Mouse (Mus musculus) intestine, embryonic 14.5 days (tissue): Measurements from ENCODE around the gene Reln. TPM values are rescaled to one million over a fixed set of nuclear protein-coding genes. Genes with fewer than 3 reads are reported as not detected.

ENCODE experiments used
- ATAC-seq: fragments of 200-750 bp; cut with Nextera tagmentation; replicated peaks from 2 replicates; pipeline ENCODE4 v1.8.0; 2017; ENCODE audit warnings: low read depth, moderate number of reproducible peaks, moderate TSS enrichment, moderate library complexity; ENCODE audit not compliant: low FRiP score, low TSS enrichment
- DNase-seq: peaks from one replicate; pipeline ENCODE4 v3.0.0-alpha.2; 2018; ENCODE audit warnings: low spot score
- H3K27ac ChIP-seq: fragments of 300-500 bp; sonication (generic); 2 replicates; pipeline ENCODE4 v1.5.1; 2014; ENCODE audit warnings: low read depth, mild to moderate bottlenecking, control low read depth
- H3K27me3 ChIP-seq: fragments of 300-500 bp; sonication (generic); replicated peaks from 2 replicates; pipeline ENCODE4 v1.6.1; 2014; ENCODE audit warnings: low read length, control low read depth; ENCODE audit not compliant: control insufficient read depth, insufficient read depth
- H3K36me3 ChIP-seq: fragments of 300-500 bp; sonication (generic); 2 replicates; pipeline ENCODE4 v1.6.1; 2014; ENCODE audit warnings: low read length, control low read depth; ENCODE audit not compliant: control insufficient read depth, insufficient read depth
- H3K4me1 ChIP-seq: fragments of 300-500 bp; sonication (generic); replicated peaks from 2 replicates; pipeline ENCODE4 v1.6.1; 2014; ENCODE audit warnings: low read length, control low read depth, mixed read lengths; ENCODE audit not compliant: control insufficient read depth, insufficient read depth
- H3K4me2 ChIP-seq: fragments of 300-500 bp; sonication (generic); 2 replicates; pipeline ENCODE4 v1.6.1; 2014; ENCODE audit warnings: low read length
- H3K4me3 ChIP-seq: fragments of 300-500 bp; sonication (generic); 2 replicates; pipeline ENCODE4 v1.5.1; 2014; ENCODE audit warnings: low read depth, low read length, control low read depth, mixed read lengths
- H3K9ac ChIP-seq: fragments of 300-500 bp; sonication (generic); 2 replicates; pipeline ENCODE4 v1.6.1; 2014; ENCODE audit warnings: mild to moderate bottlenecking, low read length
- H3K9me3 ChIP-seq: fragments of 300-500 bp; sonication (generic); 2 replicates; pipeline ENCODE4 v1.6.1; 2016; ENCODE audit warnings: low read length, control low read depth; ENCODE audit not compliant: control insufficient read depth
- WGBS: fragments of 180-500 bp; shearing (Covaris S2); extraction: QIAGEN DNeasy Blood & Tissue Kit; methylation state at CpG from one replicate; pipeline ENCODE4 v1.1.7; 2014; 5-methylcytosine and 5-hydroxymethylcytosine counted together
- polyA plus RNA-seq: library from polyadenylated mRNA; unstranded; fragments of >200 nt; fragmentation: Nextera tagmentation; extraction: Ambion mirVana; gene quantifications from 2 replicates; pipeline ENCODE4 v1.2.1, GENCODE M21; 2014

The Reln gene
- polyA plus RNA-seq, 1 experiment from 2014 or later = 3.7 TPM

GRCm38 (mm10) chr5:22241560-22241959, 102.9 kb downstream of the Reln start:
- ATAC-seq = no peak
- no peaks in the 10 kb centered on the region for H3K36me3 ChIP-seq
- H3K4me3 ChIP-seq = no peak overlapping the region
- H3K4me1 ChIP-seq = no peaks in the 10 kb centered on the region
- no peak overlapping the region for H3K27ac ChIP-seq
- WGBS = 67% methylated on average over 4 of the region's 4 CpGs
- no peak overlapping the region for H3K9ac ChIP-seq
- DNase-seq = no peak
- no peaks in the 10 kb centered on the region for H3K9me3 ChIP-seq
- H3K27me3 ChIP-seq = no peaks in the 10 kb centered on the region
- H3K4me2 ChIP-seq = no peak overlapping the region

DNA sequence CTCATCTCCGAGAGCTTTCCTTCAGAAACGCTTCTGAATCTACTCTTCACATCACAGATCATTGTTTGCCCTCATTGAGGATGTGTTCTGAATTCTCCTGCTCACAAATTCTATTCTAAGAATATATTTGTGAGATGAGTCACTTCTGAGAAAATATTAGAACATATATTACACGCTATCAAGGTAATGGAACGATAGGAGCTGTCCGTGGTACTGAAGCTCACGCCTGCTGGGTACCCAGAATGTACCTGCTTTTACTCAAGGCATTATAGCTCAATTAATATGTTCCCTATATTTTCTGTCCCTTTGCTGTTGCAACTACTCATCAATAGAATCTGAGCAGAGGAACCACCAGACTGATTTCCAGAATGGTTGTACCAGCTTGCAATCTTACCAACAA, 107.7 kb downstream of the Reln start:
- no peak overlapping the region for H3K4me3 ChIP-seq
- ATAC-seq = no peak
- H3K9me3 ChIP-seq = no peaks in the 10 kb centered on the region
- peak; percentile 69 for DNase-seq
- 49% methylated on average over 6 of the region's 6 CpGs for WGBS
- no peak overlapping the region for H3K27ac ChIP-seq
- H3K27me3 ChIP-seq = no peaks in the 10 kb centered on the region
- H3K9ac ChIP-seq = no peak overlapping the region
- no peaks in the 10 kb centered on the region for H3K36me3 ChIP-seq
- no peak overlapping the region for H3K4me2 ChIP-seq
- no peaks in the 10 kb centered on the region for H3K4me1 ChIP-seq

GRCm38 (mm10) chr5:22224515-22224914, 120.0 kb downstream of the Reln start:
- Histone ChIP-seq H3K36me3 (no peaks in the 10 kb centered on the region), H3K27ac (no peak overlapping the region), H3K4me2 (no peak overlapping the region), H3K27me3 (no peaks in the 10 kb centered on the region), H3K9me3 (no peaks in the 10 kb centered on the region), H3K9ac (no peak overlapping the region), H3K4me1 (no peaks in the 10 kb centered on the region), H3K4me3 (no peak overlapping the region)
- WGBS = 59% methylated on average over 4 of the region's 4 CpGs
- no peak for ATAC-seq
- no peak for DNase-seq

GRCm38 (mm10) chr5:22223940-22224339, 120.6 kb downstream of the Reln start:
- Histone ChIP-seq H3K9ac (no peak overlapping the region), H3K27ac (no peak overlapping the region), H3K4me1 (no peaks in the 10 kb centered on the region), H3K4me2 (no peak overlapping the region), H3K4me3 (no peak overlapping the region), H3K27me3 (no peaks in the 10 kb centered on the region), H3K9me3 (no peaks in the 10 kb centered on the region), H3K36me3 (no peaks in the 10 kb centered on the region)
- WGBS = 65% methylated on average over 2 of the region's 2 CpGs
- DNase-seq (no peak), ATAC-seq (no peak)

- no peak for ATAC-seq
- Histone ChIP-seq H3K9ac (no peak overlapping the region), H3K27me3 (no peaks in the 10 kb centered on the region), H3K27ac (no peak overlapping the region), H3K36me3 (no peaks in the 10 kb centered on the region), H3K4me1 (no peaks in the 10 kb centered on the region), H3K4me2 (no peak overlapping the region), H3K9me3 (no peaks in the 10 kb centered on the region), H3K4me3 (no peak overlapping the region)
- no peak for DNase-seq
- 75% methylated on average over 8 of the region's 8 CpGs for WGBS
Observed at GRCm38 (mm10) chr5:22208311-22209021, 136.0 kb downstream of the Reln start.

DNA sequence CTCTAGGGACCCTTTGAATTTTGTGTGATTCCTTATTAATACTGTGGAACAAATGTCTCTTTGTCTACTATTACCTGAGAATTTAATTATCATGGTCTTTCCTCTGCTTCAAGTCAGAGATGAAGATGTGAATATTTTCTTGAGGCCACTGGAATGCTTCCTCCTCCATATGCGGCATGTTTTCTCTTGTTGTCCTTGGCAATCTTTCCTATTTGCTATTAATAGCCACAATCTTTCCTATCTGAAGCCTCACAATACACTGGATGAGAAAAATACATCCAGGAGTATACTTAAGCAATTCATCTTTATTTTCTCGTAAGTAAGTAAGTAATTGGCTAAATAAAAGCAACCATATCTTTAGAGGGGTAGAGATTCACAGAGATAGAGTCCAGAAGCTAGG, 146.6 kb downstream of the Reln start:
- Histone ChIP-seq H3K4me3 (no peak overlapping the region), H3K4me2 (no peak overlapping the region), H3K4me1 (no peaks in the 10 kb centered on the region), H3K36me3 (no peaks in the 10 kb centered on the region), H3K27me3 (no peaks in the 10 kb centered on the region), H3K9ac (no peak overlapping the region), H3K9me3 (no peaks in the 10 kb centered on the region), H3K27ac (no peak overlapping the region)
- ATAC-seq (no peak), DNase-seq (no peak)
- 75% methylated on average over 2 of the region's 2 CpGs for WGBS

- Histone ChIP-seq H3K9ac (no peak overlapping the region), H3K4me3 (no peak overlapping the region), H3K4me2 (no peak overlapping the region), H3K4me1 (no peaks in the 10 kb centered on the region), H3K36me3 (no peaks in the 10 kb centered on the region), H3K27me3 (no peaks in the 10 kb centered on the region), H3K9me3 (no peaks in the 10 kb centered on the region), H3K27ac (no peak overlapping the region)
- ATAC-seq (no peak), DNase-seq (no peak)
- WGBS = 73% methylated on average over 2 of the region's 2 CpGs
Observed at GRCm38 (mm10) chr5:22196891-22197290, 147.6 kb downstream of the Reln start.

DNA sequence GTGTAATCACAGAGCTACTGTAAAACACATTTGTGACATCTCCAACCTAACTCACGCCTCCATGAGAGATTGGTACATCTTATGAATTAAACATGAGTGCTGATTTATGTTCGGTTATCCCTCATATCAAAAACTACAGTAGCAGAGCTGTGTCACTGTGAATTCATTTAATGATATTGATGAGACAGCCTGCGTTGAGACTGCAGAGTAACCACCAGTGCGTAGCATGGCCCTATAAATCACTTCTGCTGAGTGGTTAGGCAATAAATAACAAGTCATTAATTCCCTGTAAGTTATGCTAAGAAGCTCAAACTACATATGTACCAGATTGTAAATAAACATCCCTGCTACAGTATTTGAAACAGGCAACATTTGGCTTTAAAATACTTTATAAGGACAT, 148.0 kb downstream of the Reln start:
- no peaks in the 10 kb centered on the region for H3K4me1 ChIP-seq
- WGBS = 59% methylated on average over 4 of the region's 4 CpGs
- H3K27ac ChIP-seq = no peak overlapping the region
- no peak overlapping the region for H3K4me3 ChIP-seq
- no peak overlapping the region for H3K9ac ChIP-seq
- no peaks in the 10 kb centered on the region for H3K36me3 ChIP-seq
- ATAC-seq (no peak), DNase-seq (no peak)
- H3K27me3 ChIP-seq = no peaks in the 10 kb centered on the region
- no peaks in the 10 kb centered on the region for H3K9me3 ChIP-seq
- H3K4me2 ChIP-seq = no peak overlapping the region

- no peak overlapping the region for H3K4me3 ChIP-seq
- 72% methylated on average over 8 of the region's 8 CpGs for WGBS
- no peaks in the 10 kb centered on the region for H3K27me3 ChIP-seq
- H3K9ac ChIP-seq = no peak overlapping the region
- no peak overlapping the region for H3K4me2 ChIP-seq
- no peaks in the 10 kb centered on the region for H3K9me3 ChIP-seq
- H3K36me3 ChIP-seq = no peaks in the 10 kb centered on the region
- no peaks in the 10 kb centered on the region for H3K4me1 ChIP-seq
- DNase-seq (no peak), ATAC-seq (no peak)
- no peak overlapping the region for H3K27ac ChIP-seq
Observed at GRCm38 (mm10) chr5:22195352-22195941, 149.1 kb downstream of the Reln start.
